Mouse (Mus musculus) limb, embryonic 13.5 days (tissue): Measurements from ENCODE around the gene Gm21725. TPM values are rescaled to one million over a fixed set of nuclear protein-coding genes. Genes with fewer than 3 reads are reported as not detected.
"Not testable (repeated sequence)": the region's sequence is repeated elsewhere in the genome, so short reads cannot be mapped to it uniquely, and the experiment has no call there.

Source experiments
- ATAC-seq: fragments of 200-750 bp; cut with Nextera tagmentation; 2 replicates; pipeline ENCODE4 v1.8.0; 2017; ENCODE audit warnings: low read depth, moderate number of reproducible peaks, moderate TSS enrichment; ENCODE audit not compliant: low FRiP score
- H3K27ac ChIP-seq: fragments of 300-500 bp; sonication (generic); 2 replicates; pipeline ENCODE4 v1.5.1; 2015; ENCODE audit warnings: inconsistent platforms, mild to moderate bottlenecking, moderate library complexity
- H3K27me3 ChIP-seq: fragments of 300-500 bp; sonication (generic); 2 replicates; pipeline ENCODE4 v1.6.1; 2015; ENCODE audit warnings: mild to moderate bottlenecking, inconsistent platforms
- H3K36me3 ChIP-seq: fragments of 300-500 bp; sonication (generic); 2 replicates; pipeline ENCODE4 v1.6.1; 2015; ENCODE audit warnings: inconsistent platforms, mild to moderate bottlenecking, moderate library complexity
- H3K4me1 ChIP-seq: fragments of 300-500 bp; sonication (generic); 2 replicates; pipeline ENCODE4 v1.6.1; 2015; ENCODE audit warnings: inconsistent platforms
- H3K4me2 ChIP-seq: fragments of 300-500 bp; sonication (generic); replicated peaks from 2 replicates; pipeline ENCODE4 v1.6.1; 2015; ENCODE audit warnings: inconsistent platforms, mild to moderate bottlenecking, moderate library complexity
- H3K4me3 ChIP-seq: fragments of 300-500 bp; sonication (generic); 2 replicates; pipeline ENCODE4 v1.5.1; 2015; ENCODE audit warnings: moderate library complexity, mild to moderate bottlenecking, inconsistent platforms
- H3K9ac ChIP-seq: fragments of 300-500 bp; sonication (generic); 2 replicates; pipeline ENCODE4 v1.6.1; 2015; ENCODE audit warnings: mild to moderate bottlenecking, inconsistent platforms
- H3K9me3 ChIP-seq: fragments of 300-500 bp; sonication (generic); 2 replicates; pipeline ENCODE4 v1.6.1; 2016; ENCODE audit warnings: inconsistent platforms
- WGBS: fragments of 180-500 bp; shearing (Covaris S2); methylation state at CpG from one replicate; pipeline ENCODE4 v1.1.7; 2015; 5-methylcytosine and 5-hydroxymethylcytosine counted together
- polyA plus RNA-seq: library from polyadenylated mRNA; unstranded; fragments of >200 nt; fragmentation: Nextera tagmentation; extraction: Ambion mirVana; gene quantifications from 2 replicates; pipeline ENCODE4 v1.2.1, GENCODE M21; 2015

Gene Gm21725
- not detected in 2 replicates for polyA plus RNA-seq

DNA sequence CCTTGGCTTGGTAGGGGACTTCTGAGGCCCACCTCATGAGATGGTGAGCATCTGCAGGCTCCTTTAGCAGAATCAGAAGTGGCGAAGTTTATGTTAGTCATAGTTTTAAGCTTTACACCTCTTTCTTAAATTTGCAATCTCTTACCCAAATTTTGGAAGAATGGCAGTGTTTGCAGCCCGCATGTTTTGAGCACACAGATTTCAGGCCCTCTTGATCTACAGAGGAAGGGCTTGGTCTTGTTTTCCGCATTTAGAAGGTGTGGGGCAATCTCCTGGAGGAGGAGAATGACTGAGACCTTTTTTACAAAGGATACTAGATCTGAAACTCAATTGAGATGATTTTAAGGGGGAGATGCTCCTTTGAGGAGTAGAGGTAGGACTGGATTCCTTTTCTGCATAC is at the start of gene Gm21725:
Gene Gm21725, minus strand, starts transcription at position 101 of the 400 bp plus-strand sequence.
- H3K27ac ChIP-seq, ATAC-seq, H3K4me3 ChIP-seq, H3K9me3 ChIP-seq, H3K4me1 ChIP-seq, H3K4me2 ChIP-seq, H3K9ac ChIP-seq, H3K27me3 ChIP-seq, H3K36me3 ChIP-seq: not testable (repeated sequence)
- no CpG with 5 or more reads among the region's 3 CpGs for WGBS

Other genes with a start within 250 kb of the Gm21725 start
- gene Gm21891, start 215.6 kb downstream of the Gm21725 start, polyA plus RNA-seq: not detected in 2 replicates
- not detected in 2 replicates for gene Gm21425, start 187.1 kb downstream of the Gm21725 start, polyA plus RNA-seq
- not detected in 2 replicates for gene Gm21828, start 125.1 kb downstream of the Gm21725 start, polyA plus RNA-seq
- not detected in 2 replicates for gene Gm21440, start 96.7 kb downstream of the Gm21725 start, polyA plus RNA-seq
- not detected in 2 replicates for gene Gm21454, start 96.6 kb downstream of the Gm21725 start, polyA plus RNA-seq
- gene Gm21866, start 116.5 kb upstream of the Gm21725 start, polyA plus RNA-seq: not detected in 2 replicates
- not detected in 2 replicates for gene Gm20773, start 145.0 kb upstream of the Gm21725 start, polyA plus RNA-seq